ENCODE assay signal across 11 mouse cellular contexts in genomic region chr10:22868386-22868918, GRCm38 (mm10). TPM values are rescaled to one million over a fixed set of nuclear protein-coding genes. Genes with fewer than 3 reads are reported as not detected.
A peak's percentile ranks its signal among the peaks of the same experiment; 100 is the strongest.
DNase-seq lines count a peak whose midpoint lies in the region; ATAC-seq lines count a peak whose summit lies in the region.
"Had no signal": no experiment of that assay in that cellular context is flagged by ENCODE, and none has a peak within 500 bp of the region (broad histone marks: within the 10 kb centered on the region; RNA-seq: fewer than 3 reads in every experiment).

No protein-coding gene starts in this region.

- H3K36me3 ChIP-seq in hindbrain, embryonic 12.5 days, result no peaks in the 10 kb centered on the region
- H3K36me3 ChIP-seq in hindbrain, embryonic 14.5 days (replicated peaks; ENCODE audit: control insufficient read depth, insufficient read depth), result no peaks in the 10 kb centered on the region
- no peaks in the 10 kb centered on the region for H3K36me3 ChIP-seq in forebrain, embryonic 12.5 days (replicated peaks)
- H3K36me3 ChIP-seq in lung, embryonic 15.5 days, result no peaks in the 10 kb centered on the region

- H3K4me2 ChIP-seq in hindbrain, embryonic 12.5 days (replicated peaks), result no peak overlapping the region
- no peak overlapping the region for H3K4me2 ChIP-seq in hindbrain, embryonic 14.5 days (replicated peaks)
- peak overlapping the region; percentile 11 for H3K4me2 ChIP-seq in forebrain, embryonic 12.5 days
- H3K4me2 ChIP-seq in lung, embryonic 15.5 days, result peak overlapping the region; percentile 22; the same call in 1 of the 2 replicates

- no peak overlapping the region for H3K27ac ChIP-seq in hindbrain, embryonic 12.5 days
- H3K27ac ChIP-seq in hindbrain, embryonic 14.5 days, result no peak overlapping the region
- H3K27ac ChIP-seq in forebrain, embryonic 12.5 days, result no peak overlapping the region
- H3K27ac ChIP-seq in lung, embryonic 15.5 days, result peak overlapping the region; percentile 77

- no peak overlapping the region for H3K9ac ChIP-seq in hindbrain, embryonic 12.5 days
- H3K9ac ChIP-seq in hindbrain, embryonic 14.5 days, result no peak overlapping the region
- no peak overlapping the region for H3K9ac ChIP-seq in forebrain, embryonic 12.5 days
- H3K9ac ChIP-seq in lung, embryonic 15.5 days, result no peak overlapping the region

- intact Hi-C loops in heart, postnatal 10 days (cut with DNase I), result no loop called here
- intact Hi-C loops in gastrocnemius, postnatal 36 days (cut with DNase I), result no loop called here

- ATAC-seq in hindbrain, embryonic 12.5 days (ENCODE audit: low FRiP score), result peak; percentile 29; the same call in 1 of the 2 replicates
- ATAC-seq in hindbrain, embryonic 14.5 days (ENCODE audit: low FRiP score), result no peak; the same call in 1 of the 2 replicates
- peak; percentile 88; the same call in 1 of the 2 replicates for ATAC-seq in forebrain, embryonic 12.5 days (ENCODE audit: low FRiP score)
- peak; percentile 95 for ATAC-seq in lung, embryonic 15.5 days (ENCODE audit: borderline replicate concordance, extremely low read depth, low FRiP score, low TSS enrichment)

- H3K4me1 ChIP-seq in hindbrain, embryonic 12.5 days, result peaks cover 6% of the 10 kb centered on the region
- no peaks in the 10 kb centered on the region; the same call in 1 of the 2 replicates for H3K4me1 ChIP-seq in hindbrain, embryonic 14.5 days (replicated peaks; ENCODE audit: control insufficient read depth, insufficient read depth, low read length)
- H3K4me1 ChIP-seq in forebrain, embryonic 12.5 days, result peaks cover 7% of the 10 kb centered on the region; the same call in 1 of the 2 replicates
- H3K4me1 ChIP-seq in lung, embryonic 15.5 days, result peaks cover 19% of the 10 kb centered on the region

- H3K9me3 ChIP-seq in hindbrain, embryonic 12.5 days (replicated peaks), result no peaks in the 10 kb centered on the region
- no peaks in the 10 kb centered on the region for H3K9me3 ChIP-seq in hindbrain, embryonic 14.5 days (ENCODE audit: control insufficient read depth, low read length)
- H3K9me3 ChIP-seq in forebrain, embryonic 12.5 days, result no peaks in the 10 kb centered on the region
- H3K9me3 ChIP-seq in lung, embryonic 15.5 days, result no peaks in the 10 kb centered on the region

- 35% methylated on average over 8 of the region's 8 CpGs for WGBS in hindbrain, embryonic 12.5 days
- 32% methylated on average over 8 of the region's 8 CpGs for WGBS in hindbrain, embryonic 14.5 days
- 20% methylated on average over 8 of the region's 8 CpGs for WGBS in forebrain, embryonic 12.5 days
- 18% methylated on average over 8 of the region's 8 CpGs for WGBS in lung, embryonic 15.5 days

- H3K27me3 ChIP-seq in hindbrain, embryonic 12.5 days, result no peaks in the 10 kb centered on the region
- no peaks in the 10 kb centered on the region for H3K27me3 ChIP-seq in hindbrain, embryonic 14.5 days (ENCODE audit: control insufficient read depth, insufficient read depth, low read length)
- H3K27me3 ChIP-seq in forebrain, embryonic 12.5 days, result no peaks in the 10 kb centered on the region
- H3K27me3 ChIP-seq in lung, embryonic 15.5 days, result no peaks in the 10 kb centered on the region
- H3K27me3 ChIP-seq: CH12.LX had no signal

- H3K4me3 ChIP-seq in hindbrain, embryonic 12.5 days, result no peak overlapping the region
- no peak overlapping the region for H3K4me3 ChIP-seq in hindbrain, embryonic 14.5 days (replicated peaks; ENCODE audit: low read length)
- H3K4me3 ChIP-seq in forebrain, embryonic 12.5 days (replicated peaks), result no peak overlapping the region
- no peak overlapping the region for H3K4me3 ChIP-seq in lung, embryonic 15.5 days

- no peak for DNase-seq in hindbrain, embryonic 14.5 days (ENCODE audit: low spot score)
- DNase-seq in heart, postnatal 10 days, result peak; percentile 57 to 63
- DNase-seq in cerebellum, adult 11-12 months, result no peak
- DNase-seq in gastrocnemius, postnatal 36 days, result no peak
- no peak for DNase-seq in thymus, postnatal 10 days (ENCODE audit: low spot score in 2 of 2)
- DNase-seq: adrenal gland, postnatal 25 days had no signal

RNA-seq across cellular contexts. Expression of gene Tcf21, which starts 48.5 kb away (rescaled TPM):
- polyA plus RNA-seq in hindbrain, embryonic 12.5 days (2016; fragmentation: Nextera tagmentation; extraction: Ambion mirVana), result 0.17 and 0.96 TPM in 2 replicates
- 0.93 and 2.5 TPM in 2 replicates for polyA plus RNA-seq in hindbrain, embryonic 14.5 days (2014; fragmentation: Nextera tagmentation; extraction: Ambion mirVana)
- polyA plus RNA-seq in forebrain, embryonic 12.5 days (2016; fragmentation: Nextera tagmentation; extraction: Ambion mirVana), result not detected in 2 replicates
- 10 to 100 TPM; 32.5 to 33.1 TPM for total RNA-seq in heart, postnatal 10 days (2021)
- polyA plus RNA-seq in lung, embryonic 15.5 days (2015; fragmentation: Nextera tagmentation; extraction: Ambion mirVana), result 279 and 296 TPM in 2 replicates
- total RNA-seq in gastrocnemius, postnatal 36 days (2021), result not detected
- total RNA-seq: CH12.LX; layer of hippocampus, postnatal 10 days had no signal

Comparison
In these comparisons a context has a peak if more than half of its experiments do, and no peak if none do; other contexts are left out.
1. H3K4me2 ChIP-seq: peak in forebrain, embryonic 12.5 days (single experiment) and lung, embryonic 15.5 days (single experiment); none in hindbrain, embryonic 12.5 days (single experiment) and hindbrain, embryonic 14.5 days (single experiment).
2. DNase-seq: peak in heart, postnatal 10 days (2 of 2); none in hindbrain, embryonic 14.5 days (single experiment), cerebellum, adult 11-12 months (single experiment), gastrocnemius, postnatal 36 days (0 of 2) and thymus, postnatal 10 days (0 of 2).
3. RNA of gene Tcf21, which starts 48.5 kb away (polyA plus RNA-seq): 279 to 296 TPM in lung, embryonic 15.5 days; 0.93 to 2.5 TPM in hindbrain, embryonic 14.5 days, 0.17 to 0.96 TPM in hindbrain, embryonic 12.5 days and not detected in forebrain, embryonic 12.5 days; every median in the first group is over 10 times any median in the second.